Mouse (Mus musculus): ENCODE data around the gene Hectd1. TPM values are rescaled to one million over a fixed set of nuclear protein-coding genes. Genes with fewer than 3 reads are reported as not detected.

The Hectd1 gene
- total RNA-seq, 2 experiments from 2014 or later = 83.2 to 88.7 TPM

DNA sequence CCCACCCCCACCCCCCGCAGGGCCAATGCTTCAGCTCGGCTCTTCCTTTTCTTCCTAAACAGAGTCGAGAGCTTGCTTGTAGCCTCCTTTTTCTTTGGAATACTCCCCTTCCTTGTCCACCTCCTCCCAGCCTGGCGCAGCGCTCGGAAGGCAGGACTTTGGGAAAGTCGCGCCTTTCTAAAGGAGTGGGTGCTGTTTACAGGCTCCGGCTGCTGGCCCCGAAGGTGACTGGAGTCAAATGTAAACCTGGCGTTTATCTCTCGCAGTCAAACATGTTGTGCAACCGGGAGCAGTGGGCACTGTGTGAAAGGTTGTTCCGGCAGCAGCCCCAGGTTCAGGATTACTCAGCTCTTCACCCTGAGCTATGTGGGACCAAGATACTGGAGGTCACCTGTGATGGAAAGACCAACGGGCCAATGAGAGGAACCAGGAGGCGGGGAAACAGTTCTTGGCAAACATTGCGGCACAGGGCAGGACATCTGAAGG lies 15.5 kb upstream of the Hectd1 start:
- intact Hi-C loops (cut with DNase I) = loop anchor here (1.0 to 5.0 kb wide), 3 partner anchors 16 to 757 kb away; partner anchors contain the start of gene Hectd1
- DNase-seq = peak; percentile 98 to 100

DNA sequence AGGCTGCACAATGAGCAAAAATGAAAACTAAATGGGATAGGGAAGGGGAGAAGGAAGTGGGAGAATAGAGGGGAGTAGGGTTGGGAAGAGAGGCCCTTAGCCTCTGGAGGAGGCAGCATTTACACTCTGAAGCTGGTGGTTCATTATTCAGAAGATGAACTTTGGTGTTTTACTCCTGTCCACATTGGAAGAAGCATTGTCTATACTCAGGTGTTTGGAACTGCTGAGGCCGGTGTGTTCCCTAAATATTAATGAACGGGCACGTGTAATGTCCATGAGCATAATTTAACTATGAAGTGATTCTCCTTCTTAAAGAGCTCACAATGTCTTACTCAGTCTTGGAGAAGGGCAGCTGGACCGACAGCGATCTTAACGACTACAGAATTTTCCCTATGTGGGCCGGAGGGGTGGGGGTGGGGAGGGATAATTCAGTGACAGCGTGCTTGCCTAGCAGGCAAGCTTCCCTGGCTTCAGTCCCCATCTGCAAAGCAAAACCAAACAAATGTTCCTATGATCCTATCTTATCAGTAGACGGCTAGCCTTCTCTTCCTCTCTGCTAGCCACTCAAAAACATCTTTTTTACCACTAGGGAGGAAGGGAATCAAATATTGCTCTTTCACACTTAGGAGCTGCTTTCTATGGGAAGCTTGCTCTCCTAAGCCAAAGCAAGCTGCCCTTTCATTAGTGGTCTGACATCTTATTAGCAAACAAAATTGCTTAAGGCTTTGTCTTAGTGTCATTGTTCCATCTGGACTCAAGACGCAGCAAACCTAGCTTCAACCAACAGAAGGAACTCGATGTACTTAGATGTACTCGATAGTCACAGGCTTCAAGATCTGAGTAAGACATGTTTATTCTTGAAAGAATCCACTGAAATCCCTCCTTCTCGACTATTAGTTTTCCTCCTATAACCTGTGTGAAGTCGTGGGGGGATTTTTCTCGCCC lies 14.5 kb upstream of the Hectd1 start:
- no peak for DNase-seq

DNA sequence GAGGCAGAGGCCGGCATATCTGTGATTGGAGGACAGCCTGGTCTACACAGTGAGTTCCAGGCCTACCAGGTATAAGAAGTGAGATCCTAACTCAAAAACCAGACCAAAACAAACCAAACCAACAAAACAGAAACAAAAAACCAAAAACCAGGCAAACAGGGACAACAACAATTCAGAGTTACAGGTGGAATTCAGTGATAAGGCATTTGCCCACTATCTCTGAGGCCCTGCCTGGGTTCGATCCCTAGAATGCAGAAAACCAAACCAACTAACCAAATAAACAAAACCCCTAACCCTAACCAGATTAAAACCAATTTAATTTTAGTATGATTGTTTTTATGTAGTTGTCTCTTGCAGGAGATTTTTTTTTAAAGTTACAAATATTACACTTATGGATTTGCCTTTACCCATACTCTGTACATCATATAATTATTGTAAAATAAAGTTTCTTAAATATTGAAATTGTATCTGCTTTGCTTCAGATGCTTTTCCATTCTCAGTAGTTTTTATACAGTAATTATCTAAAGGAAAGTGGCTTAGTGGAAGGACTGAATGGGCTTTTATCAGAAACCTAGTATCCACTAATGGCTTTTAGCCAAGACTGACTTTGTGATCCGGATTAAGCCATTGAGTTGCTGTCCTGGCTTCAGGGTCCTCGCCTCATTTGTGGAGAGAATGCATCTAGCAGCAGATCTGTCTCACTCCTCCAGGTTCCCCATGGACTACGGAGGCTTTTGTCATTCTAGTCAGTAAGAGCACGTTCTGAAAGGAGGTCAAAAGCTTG lies 12.9 kb upstream of the Hectd1 start:
- DNase-seq = no peak
- intact Hi-C loops (cut with DNase I) = loop anchor here (5.0 kb wide), 1 partner anchor 40 kb away; no protein-coding TSS in a partner anchor

More for the DNA sequence above, 14.5 kb upstream of the Hectd1 start:
- intact Hi-C loops (cut with DNase I) = loop anchor here (1.0 to 5.0 kb wide), 2 partner anchors 15 to 38 kb away; partner anchors contain the start of gene Hectd1

DNA sequence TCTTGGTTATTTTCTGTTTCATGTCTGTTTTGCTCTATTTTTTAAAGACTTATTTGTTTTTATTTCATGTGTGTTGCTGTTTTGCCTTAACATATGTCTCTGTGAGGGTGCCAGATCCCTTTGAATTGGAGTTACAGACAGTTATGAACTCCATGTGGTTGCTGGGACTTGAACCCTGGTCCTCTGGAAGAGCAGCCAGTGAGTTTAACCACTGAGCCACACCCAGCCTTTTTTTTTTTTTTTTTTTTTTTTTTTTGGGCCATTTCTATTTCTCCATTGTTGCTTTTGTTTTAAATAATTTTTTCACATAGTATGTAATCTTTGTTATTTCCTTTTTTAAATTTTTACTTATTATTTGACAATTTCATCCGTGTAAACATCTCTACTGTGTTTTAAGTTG lies 10.5 kb upstream of the Hectd1 start:
- intact Hi-C loops (cut with DNase I) = loop anchor here (5.0 kb wide), 1 partner anchor 42 kb away; no protein-coding TSS in a partner anchor
- no peak for DNase-seq

DNA sequence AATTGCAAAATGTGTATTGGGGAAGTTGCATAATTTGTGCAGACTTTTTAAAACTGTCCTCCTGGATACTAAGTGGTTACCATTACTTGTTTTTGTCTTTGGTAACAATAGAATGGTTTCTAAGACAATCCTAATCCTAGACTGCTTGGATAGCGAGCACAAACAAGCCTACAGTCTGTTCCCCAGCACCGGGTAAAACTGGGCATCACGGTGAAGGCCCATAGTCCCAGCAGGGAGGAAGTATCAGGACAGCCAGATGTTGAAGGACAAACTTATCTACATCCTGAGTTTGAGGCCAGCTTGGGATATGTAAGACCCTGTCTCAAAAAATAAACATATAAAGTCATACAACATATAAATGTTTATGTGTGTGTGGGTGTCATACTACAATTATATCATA lies 5.9 kb upstream of the Hectd1 start:
- intact Hi-C loops (cut with DNase I) = no loop called here
- DNase-seq = no peak

DNA sequence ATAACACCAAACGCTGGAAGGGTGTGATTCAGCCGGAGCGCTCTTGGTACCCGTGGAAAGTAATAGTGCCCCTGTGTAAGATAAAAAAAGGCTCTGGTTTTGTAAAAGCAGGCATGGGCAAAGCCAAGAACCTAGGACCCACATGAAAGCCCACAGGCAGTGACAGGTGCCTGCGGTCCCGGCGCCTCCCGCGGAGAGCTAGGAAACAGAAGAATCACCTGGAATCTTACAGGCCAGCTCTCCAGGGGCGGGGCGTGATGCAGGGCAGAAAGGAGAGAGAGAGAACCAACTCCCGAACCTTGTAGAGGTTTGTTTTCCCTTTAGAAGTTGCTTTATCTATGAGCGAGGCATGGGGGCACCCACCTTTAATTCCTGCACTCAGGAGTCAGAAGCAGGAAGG lies 2.6 kb upstream of the Hectd1 start:
- no peak for DNase-seq
- intact Hi-C loops (cut with DNase I) = no loop called here

DNA sequence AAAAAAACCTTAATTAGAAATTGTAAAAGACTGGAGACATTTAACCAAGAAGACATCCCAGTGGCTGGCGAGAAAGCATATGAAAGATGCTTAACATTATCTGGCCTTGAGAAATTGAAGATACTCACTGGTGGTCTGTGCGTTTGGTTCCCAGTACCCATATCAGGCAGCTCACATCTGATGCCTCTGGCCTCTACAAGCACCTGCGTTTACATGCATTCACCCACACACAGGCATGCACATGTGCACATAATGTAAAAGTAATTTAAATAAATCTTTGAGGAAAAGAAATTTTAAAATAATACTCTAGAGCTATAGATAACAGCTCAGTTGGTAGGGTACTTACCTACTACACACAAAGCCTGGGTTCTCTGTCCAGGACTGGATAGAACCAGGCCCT lies 2.0 kb upstream of the Hectd1 start:
- intact Hi-C loops (cut with DNase I) = no loop called here
- no peak for DNase-seq

DNA sequence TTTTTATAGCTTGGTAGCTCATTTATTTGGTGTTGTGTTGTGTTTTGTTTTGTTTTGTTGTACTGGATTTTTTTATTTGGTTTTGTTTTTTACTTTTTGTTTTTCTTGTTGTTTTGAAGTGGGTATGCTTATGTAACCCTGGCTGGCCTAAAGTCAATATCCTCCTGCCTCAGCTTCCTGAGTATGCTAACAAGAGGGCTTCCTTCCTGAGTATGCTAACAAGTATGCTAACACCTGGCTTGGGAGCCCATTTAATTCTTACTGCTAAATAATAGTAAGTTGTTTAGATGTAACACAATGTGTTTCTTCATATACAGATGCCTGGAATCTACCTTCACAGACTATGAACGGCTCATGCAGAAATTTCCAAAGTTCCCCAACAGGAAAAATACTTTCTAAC lies 1.3 kb upstream of the Hectd1 start:
- DNase-seq = no peak
- intact Hi-C loops (cut with DNase I) = no loop called here

DNA sequence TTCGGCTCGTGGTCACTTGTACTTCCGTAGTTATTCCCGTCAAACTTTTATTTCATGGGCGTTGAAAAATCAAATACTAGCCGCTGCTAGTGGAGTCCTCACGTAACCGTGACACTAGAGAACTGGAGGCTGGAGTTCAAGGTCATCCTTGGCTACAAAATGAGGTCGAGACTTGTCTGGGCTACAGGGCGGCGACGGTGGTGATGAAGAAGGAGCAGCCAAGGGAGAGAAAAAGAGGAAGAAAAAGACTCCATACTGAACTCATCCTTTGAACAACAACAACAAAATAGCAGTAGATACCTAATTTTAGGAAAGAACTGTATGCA lies 704 bp upstream of the Hectd1 start:
- intact Hi-C loops (cut with DNase I) = no loop called here
- no peak for DNase-seq

DNA sequence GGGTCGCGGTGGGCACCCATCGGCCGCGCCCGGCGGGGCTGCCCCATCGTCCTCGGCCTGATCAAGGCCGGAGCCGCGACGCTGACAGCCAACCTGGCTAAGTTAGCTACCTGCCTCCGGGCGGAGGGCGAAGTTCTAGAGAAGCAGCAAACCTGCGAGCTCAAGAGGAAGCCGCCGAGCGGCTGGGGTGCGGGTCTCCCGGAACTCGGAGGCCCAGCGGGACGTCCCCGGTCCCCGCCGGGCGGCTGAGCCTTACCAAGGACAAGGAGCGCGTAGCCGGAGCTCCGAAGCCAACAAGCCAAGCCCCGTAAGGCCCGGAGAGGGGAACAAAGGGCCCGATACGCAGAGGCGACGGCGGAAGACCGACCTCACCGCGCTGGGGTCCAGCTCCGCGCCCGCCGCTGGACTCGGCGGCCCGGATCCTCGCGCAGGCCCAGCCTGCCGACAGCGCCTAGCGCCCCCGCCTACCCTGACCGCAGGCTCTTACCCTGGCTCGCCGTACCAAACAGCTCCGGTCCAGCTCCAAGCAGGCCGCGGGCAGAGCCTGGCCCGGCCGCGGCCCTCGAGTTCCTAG lies 533 bp downstream of the Hectd1 start:
- no peak for DNase-seq
- intact Hi-C loops (cut with DNase I) = loop anchor here (1.0 to 5.0 kb wide), 2 partner anchors 15 to 173 kb away; no protein-coding TSS in a partner anchor

DNA sequence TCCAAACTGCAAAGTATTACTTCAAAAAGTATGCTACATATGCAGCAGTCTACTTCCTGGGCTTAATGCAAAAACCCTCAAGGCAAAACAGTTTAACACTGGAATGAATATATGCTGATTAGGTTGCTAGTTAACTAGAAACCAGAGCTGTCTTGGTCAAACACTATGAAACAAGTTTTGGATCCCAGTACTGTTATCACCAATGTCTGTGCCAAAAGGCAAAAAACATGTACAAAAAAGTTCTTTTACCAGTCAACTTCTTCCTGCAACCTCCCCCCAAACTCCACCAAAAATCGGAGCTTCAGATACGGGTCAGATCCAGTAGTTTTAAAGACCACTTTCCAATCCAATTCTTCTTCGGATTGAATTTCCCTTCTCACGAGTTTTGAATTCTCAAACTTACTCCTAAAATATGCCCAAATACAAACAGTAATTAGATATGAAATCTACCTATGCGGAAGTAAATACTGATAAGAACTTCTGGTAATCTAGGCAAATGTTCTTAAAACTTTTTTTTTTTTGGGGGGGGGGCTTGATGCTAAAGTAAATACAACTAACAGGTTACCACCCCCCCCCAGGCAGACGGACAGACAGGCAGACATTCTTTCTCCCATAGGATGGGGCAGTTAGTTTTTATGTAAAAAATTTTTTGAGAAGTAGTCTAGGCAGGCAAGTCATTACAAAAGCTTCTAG lies 1.2 kb downstream of the Hectd1 start:
- intact Hi-C loops (cut with DNase I) = loop anchor here (5.0 kb wide), 1 partner anchor 174 kb away; no protein-coding TSS in a partner anchor
- no peak for DNase-seq

DNA sequence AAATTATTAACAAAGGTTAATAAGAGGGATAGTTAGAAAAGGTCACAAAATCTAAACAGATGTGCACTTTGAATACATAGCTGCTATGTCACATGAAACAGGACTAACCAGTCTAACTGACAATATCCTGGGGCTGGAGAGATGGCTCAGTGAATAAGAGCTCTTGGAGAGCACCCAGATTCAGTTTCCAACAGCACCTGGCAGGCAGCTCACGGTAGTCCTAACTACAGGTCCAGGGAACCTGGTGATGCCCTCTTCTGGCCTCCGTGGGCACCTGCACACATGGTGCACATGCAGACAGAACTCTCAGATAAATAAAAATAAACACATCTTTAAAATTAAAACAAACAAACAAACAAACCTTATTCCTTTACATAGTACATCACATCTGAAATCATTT lies 4.0 kb downstream of the Hectd1 start:
- no peak for DNase-seq
- intact Hi-C loops (cut with DNase I) = loop anchor here (5.0 kb wide), 1 partner anchor 177 kb away; no protein-coding TSS in a partner anchor

DNA sequence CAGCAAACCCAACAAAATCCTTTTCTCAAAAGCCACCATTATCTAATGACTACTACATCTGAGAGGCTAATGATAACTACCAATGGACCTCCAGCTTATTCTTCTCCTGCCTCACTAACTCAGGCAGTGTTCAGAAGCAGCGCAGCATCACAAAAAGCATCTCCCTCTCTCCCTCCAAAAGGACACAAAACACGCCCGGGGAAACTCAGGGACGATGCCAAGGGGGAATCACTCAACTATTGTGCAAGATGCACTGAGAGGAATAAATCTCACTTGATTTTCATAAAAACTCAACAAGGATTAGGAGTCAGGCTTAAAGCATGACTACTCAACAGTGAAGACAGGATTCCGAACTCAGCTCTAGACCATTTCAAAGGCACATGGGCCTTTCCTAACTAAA lies 6.0 kb downstream of the Hectd1 start:
- DNase-seq = no peak
- intact Hi-C loops (cut with DNase I) = no loop called here

DNA sequence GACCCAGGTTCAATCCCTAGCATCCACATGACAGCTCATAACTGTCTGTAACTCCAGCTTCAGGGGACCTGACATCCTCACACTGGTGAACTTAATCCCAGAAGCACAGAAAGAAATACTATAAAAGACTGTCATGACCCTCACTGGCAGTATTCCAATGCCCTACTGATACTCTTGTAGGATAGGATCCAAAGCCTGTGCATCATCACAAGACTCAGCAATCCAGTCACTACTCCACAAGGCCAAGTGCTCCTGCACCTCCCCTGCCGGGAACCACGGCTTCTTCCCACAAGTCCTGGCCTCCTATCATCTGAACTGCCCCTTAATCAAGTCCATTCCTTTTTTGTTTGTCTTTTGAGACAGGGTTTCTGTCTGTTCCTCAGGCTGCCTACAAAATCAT lies 6.5 kb downstream of the Hectd1 start:
- intact Hi-C loops (cut with DNase I) = no loop called here
- DNase-seq = no peak

DNA sequence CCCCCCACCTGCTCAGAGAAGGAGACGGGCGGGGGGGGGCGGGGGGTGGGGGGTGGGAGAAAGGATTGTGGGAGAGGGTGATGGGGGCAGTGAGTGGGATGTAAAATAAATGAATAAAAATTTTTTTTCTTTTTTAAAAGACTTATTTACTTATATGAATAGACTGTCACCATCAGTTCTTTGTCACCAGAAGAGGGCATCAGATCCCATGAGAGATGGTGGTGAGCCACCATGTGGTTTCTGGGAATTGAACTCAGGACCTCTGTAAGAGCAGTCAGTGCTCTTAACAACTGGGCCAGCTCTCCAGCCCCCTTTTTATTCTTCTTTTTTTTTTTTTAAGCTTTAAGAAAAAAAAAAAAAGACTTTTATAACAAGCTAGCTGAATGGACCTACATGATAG lies 7.1 kb downstream of the Hectd1 start:
- intact Hi-C loops (cut with DNase I) = no loop called here
- DNase-seq = no peak

DNA sequence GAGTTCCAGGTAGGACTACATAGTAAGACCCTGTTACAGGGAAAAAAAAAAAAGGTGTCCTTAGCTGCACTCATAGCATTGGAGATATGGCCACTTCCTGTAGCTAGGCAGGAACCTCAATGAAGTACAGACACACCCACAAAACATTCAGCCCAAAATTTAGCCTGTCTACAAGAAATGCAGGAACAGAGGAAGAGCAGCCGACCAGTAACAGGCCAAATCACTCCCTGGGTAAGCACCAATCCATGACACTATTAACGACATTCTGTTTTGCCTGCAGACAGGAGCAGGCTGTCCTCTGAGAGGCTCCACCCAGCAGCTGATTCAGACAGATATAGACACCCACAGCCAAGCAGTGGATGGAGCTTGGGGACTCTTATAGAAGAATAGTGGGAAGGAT lies 8.1 kb downstream of the Hectd1 start:
- DNase-seq = no peak
- intact Hi-C loops (cut with DNase I) = no loop called here

DNA sequence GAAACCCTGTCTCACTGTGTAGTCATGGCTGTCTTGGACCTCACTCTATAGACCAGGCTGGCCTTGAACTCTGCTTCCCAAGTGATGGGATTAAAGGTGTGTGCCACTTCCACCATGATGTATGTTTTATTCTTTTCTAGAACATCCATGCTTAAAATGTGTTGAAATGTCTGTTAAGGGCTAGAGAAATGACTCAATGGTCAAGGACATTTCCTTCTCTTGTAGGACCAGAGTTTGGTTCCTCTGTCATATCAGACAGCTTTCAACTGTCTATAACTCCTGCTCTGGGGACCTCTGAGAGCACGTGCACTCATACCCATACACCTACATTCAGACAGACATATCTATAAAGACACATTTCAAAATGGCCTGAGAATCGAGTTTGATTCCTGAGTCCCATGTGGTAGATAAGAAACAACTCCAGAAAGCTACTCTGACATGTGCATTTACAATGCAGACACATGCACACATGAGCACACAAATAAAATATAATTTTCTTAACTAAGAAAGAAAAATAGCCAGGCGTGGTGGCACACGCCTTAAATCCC lies 9.3 kb downstream of the Hectd1 start:
- intact Hi-C loops (cut with DNase I) = no loop called here

DNA sequence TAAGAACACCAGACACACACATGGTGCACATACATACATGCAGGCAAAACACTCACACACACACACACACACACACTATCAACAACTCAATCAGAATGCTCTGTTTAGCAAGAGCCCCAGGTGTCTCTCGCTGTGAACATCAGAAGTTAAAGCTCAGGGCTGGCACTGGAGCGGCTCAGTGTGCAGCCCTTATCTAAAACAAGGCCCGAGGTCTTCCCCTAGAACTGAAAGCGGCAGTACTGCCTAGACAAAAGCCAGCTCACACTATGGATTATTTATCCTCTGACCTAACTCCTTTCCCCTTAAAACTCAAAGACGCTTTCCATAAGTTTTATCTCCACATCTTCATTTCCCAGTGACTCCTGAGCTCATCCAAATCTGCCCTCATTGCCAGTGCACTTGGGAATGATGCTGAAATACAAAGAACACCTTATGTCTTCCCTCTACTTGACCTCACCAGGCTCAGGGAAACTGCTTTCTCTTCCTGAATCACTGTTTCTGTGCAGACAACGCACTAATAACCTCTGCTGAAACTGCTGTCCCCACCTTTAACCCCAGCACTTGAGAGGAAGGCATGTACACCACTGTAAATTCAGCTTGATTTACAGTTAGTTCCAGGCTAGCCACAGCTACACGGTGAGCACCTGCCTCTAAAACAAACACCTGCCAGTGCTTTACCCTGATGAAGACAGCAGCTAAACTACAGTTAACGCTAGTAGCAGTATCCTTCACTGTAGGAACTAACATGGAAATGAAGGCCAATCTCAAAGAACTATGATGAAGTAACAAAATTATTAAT lies 11.3 kb downstream of the Hectd1 start:
- intact Hi-C loops (cut with DNase I) = no loop called here
- no peak for DNase-seq

More for the DNA sequence above, 9.3 kb downstream of the Hectd1 start:
- no peak for DNase-seq
